Mouse (Mus musculus) liver, adult 2 months (tissue): ENCODE results near the gene Gm42957.

Source experiments
- CTCF ChIP-seq: fragments of 200-500 bp; IDR thresholded peaks from 2 replicates; pipeline ENCODE4 v1.5.1; 2011; ENCODE audit warnings: low read depth, low read length, control low read depth
- POLR2A ChIP-seq: fragments of 200-500 bp; IDR thresholded peaks from 2 replicates; pipeline ENCODE4 v1.6.1; 2011; ENCODE audit warnings: low read length, control low read depth; ENCODE audit not compliant: insufficient read depth; ENCODE audit errors: extremely low read depth

- TF ChIP-seq CTCF, result no peak
- TF ChIP-seq POLR2A, result no peak
These were observed 53.6 kb downstream of the Gm42957 start for GRCm38 (mm10) chr3:96688854-96689253.
